Mouse (Mus musculus) forelimb bud, embryonic 11.5 days (tissue): ENCODE measurements at regions not wholly inside any gene's neighbourhood (a gene's known extent, or its start where the extent isn't known, plus 50 kb on each side); places are given as distances from the start of the nearest gene placed in this dataset.

Experiments used
- DNase-seq: peaks from one replicate; pipeline ENCODE4 v3.0.0-alpha.2; 2012; ENCODE audit warnings: low read depth, low spot score

- peak; percentile 23 for DNase-seq
Measured at GRCm38 (mm10) chr6:31011407-31012020, 52.6 kb upstream of the Klf14 start.

- DNase-seq: no peak
Measured at GRCm38 (mm10) chr6:31016566-31016965, 57.7 kb upstream of the Klf14 start.

GRCm38 (mm10) chr6:31021776-31022175 lies 62.9 kb upstream of the Klf14 start:
- no peak for DNase-seq

DNA sequence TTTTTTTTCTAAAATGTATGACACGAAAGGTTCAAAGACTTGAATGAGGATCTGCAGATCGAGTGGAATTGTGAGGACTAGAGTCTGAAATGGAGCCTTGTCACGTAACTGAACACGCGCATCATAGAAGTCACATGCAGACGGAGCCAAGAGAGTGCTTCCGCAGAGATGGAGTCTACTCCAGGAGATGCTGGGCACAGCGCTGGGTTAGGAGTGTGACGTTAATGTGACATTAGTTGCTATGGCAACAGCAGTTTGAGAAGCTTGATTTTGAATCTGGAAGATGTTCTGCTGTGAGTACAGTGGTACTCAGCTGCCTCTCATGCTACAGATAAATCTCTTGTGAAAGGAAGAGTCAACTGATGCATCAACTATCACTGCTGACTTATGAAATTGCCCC lies 70.9 kb upstream of the Klf14 start:
- DNase-seq: no peak

GRCm38 (mm10) chr6:31031022-31031421 lies 72.1 kb upstream of the Klf14 start:
- no peak for DNase-seq

GRCm38 (mm10) chr6:31032147-31032546 lies 73.3 kb upstream of the Klf14 start:
- DNase-seq: no peak

DNA sequence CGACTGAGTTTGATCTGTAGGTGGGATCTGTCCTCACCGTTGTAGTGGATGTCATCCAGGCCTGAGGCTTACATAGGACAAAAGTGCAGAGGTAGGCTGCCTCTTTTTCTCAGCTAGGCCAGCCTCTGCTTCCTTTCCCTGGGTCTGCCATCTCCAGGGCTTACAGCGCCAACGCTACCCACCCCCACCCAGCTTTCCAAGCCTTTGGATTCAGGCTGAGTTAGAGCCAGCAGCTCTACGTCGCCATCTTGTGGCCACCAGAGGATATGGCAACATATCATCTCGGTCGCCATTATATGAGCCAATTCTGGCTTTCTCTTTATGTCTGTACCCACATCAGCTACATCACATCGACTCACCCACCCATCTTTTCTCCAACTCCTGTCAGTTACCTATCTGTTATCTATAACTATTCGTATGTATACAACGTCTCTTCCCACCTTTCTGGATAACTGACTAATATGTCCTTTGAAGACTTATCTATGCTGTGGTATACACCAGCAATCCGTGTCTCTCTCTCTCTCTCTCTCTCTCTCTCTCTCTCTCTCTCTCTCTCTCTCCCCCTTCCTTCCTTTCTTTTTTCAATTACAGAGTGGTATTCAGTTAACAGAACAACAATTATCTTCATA lies 74.2 kb upstream of the Klf14 start:
- DNase-seq: peak; percentile 81

- DNase-seq: no peak
Measured at GRCm38 (mm10) chr6:31034796-31035195, 75.9 kb upstream of the Klf14 start.

DNA sequence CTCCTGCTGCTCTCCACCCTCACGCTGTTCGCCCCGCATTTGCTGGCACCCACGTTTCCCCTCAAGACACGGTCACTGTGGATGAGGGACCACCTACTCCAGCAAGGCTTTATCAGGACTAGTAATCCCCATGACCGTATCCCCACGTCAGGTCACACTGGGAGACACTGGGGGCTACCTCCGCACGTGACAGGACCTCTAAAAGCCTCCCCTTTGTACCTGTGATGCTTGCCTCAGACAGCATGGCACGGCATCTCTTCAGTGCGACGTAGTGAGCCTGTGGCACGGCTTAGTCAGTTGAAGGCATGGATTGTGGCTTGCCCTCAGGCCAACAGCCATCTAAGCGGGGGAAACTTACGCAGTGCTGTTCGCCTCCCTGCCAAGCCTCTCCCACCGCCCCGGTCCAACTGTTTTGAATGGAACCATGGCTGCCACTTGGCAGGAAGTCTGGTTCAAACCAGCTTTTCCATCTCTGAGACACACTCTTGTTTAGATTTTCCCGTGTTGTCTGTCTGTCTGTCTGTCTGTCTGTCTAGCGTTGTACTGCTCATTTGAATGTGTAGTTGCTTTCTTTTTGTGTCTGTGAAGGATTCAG lies 79.0 kb upstream of the Klf14 start:
- DNase-seq: no peak

DNA sequence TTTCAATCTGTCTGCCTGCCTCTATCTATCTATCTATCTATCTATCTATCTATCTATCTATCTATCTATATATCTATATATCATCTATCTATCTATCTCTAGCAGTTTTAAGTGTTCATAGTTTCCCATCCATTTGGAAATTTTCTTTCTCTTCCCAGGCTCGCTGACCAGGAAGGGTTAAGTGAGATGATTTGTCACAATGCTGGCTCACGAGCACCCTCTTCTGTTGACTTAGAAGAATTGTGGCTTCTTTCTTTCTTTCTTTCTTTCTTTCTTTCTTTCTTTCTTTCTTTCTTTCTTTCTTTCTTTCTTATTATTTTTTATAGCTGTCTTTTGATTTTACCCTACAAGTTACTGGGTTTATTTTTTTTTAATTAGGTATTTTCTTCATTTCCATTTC lies 79.6 kb upstream of the Klf14 start:
- peak; percentile 56 for DNase-seq

- DNase-seq: no peak
Measured at GRCm38 (mm10) chr6:31039485-31039884, 80.6 kb upstream of the Klf14 start.

- DNase-seq: no peak
Measured at GRCm38 (mm10) chr6:31040783-31041182, 81.9 kb upstream of the Klf14 start.

DNA sequence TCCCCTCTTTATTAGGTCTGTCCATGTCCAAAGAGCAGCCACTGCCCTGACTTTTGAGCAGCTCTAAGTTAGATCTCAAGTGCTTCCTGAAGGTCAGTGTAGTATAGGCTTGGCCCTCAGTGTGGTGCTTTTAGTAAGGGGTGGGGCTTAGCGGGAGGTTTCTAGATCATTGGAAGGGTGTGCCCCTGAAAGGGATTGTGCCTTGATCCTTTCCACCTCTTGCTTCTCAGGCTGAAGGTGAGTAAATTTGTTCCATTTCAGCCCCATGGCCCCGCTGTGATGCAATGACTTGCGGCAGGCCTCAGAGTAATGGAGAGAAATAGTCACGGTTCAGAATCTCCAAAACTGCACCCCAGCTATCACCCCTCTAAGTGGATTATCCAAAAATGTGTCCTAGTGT lies 84.5 kb upstream of the Klf14 start:
- no peak for DNase-seq

GRCm38 (mm10) chr6:31043919-31044318 lies 85.0 kb upstream of the Klf14 start:
- no peak for DNase-seq

DNA sequence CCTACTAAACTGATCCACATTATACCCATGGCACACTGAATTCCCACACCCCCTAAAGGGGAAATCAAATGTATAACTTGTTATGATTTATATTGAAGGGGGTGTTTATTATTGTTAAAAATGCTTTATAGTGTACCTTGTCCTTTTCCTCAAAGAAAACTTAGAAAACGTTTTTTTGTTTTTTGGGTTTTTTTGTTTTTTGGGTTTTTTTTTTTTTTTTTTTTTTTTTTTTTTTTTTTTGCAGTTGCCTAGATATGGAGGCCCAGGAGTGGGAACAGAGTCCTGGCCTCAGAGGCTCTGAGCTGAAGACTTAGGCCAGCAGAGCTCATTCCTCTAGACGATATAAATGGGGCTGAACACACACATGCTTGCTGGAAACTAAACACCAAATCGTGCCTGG lies 87.3 kb upstream of the Klf14 start:
- no peak for DNase-seq

GRCm38 (mm10) chr6:31048920-31049576 lies 90.2 kb upstream of the Klf14 start:
- no peak for DNase-seq

GRCm38 (mm10) chr6:31050831-31051230 lies 92.0 kb upstream of the Klf14 start:
- DNase-seq: no peak

DNA sequence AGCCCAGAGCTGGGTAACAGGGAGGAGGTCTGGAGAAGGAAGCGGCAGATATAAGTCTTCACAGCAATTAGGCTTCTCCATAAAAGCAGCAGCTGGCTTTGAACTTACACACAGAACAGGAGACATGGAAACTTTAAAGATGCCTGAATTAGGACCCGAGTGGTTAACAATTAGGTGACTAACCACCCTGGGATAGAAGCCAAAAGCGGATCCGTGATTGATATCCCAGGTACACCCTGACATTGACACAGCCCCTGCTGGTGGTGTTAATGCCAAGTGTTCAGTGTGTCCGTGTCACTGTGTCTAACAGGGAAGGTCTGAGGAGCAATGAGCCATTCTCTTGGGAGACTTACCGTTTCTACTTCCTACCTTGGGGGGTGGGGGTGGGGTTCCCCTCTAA lies 92.9 kb upstream of the Klf14 start:
- no peak for DNase-seq

DNA sequence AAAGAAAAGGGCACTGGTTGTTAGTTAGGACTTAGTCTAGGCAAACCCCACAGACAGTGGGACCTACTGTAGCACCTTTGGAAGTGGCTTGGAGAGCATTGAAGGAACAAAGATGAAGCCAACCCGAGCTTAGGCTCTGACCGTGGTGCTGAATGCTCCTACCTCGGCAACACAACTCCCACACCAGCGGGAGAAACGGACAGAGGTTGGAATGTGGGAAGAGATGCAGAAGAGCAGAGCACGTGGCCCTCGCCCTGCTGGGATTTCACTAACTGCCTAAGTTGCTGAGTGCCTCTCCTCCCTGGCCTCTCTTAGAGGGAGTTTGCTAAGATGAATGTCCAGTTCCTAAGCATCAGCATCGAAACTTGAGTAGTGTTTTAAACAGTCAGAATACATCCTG lies 94.1 kb upstream of the Klf14 start:
- peak; percentile 59 for DNase-seq

DNA sequence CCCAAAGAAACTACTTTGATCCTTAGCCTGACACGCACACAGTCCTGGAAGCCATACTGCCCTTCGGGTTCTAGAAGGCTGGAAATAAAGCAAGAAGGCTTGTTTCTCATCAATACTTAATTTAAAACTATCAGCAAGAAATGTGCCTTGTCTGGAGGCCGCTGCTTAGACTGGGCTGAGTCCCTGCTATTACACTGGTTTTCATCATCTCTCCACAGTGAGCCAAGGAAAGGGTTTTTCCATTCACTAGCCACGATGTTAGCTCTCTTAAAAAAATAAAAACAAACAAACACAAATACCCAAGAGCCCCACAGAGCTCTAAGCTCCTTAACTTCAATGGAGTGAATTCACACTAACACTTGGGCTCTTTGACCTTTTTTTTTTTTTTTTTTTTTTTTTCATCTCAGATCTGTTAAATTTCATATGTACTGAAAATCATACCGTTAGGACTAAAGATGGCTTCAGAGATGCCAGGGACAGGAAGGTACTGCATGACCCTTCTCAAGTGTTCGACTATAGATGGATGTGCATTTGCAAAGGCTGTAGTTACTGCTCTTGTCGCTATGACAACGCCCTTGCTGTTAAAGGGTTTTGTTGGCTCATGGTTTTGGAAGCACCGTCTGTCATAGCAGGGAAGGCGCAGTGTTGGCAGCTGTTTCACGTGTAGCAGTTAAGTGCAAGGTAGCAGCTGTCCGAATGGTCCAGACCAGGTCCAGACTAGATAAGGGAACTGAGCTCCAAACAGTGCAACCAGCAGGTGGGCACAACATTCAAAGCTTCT lies 98.1 kb upstream of the Klf14 start:
- no peak for DNase-seq

GRCm38 (mm10) chr6:31058299-31058698 lies 99.4 kb upstream of the Klf14 start:
- DNase-seq: no peak

DNA sequence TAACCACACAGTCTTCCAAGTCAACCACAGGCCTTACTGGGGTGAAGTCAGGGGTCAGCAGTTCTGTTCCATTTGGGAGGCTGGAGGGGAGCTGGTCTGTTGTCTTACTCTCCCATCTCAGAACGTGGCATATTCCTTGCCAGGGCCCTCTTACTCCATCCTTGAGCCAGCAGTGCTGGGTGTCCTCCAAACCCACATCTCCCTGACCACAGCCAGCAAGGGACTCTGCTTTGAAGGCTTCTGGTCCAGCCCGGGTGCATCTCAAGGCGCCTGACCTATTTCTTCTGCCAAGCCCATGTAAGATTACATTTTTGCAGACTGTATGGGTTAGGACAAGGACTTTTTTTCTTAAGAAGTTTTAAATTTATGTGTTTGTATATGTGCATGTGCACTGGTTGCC lies 100.1 kb upstream of the Klf14 start:
- DNase-seq: no peak
